26 mouse cellular contexts compared by ENCODE assay signal in the genomic region with DNA sequence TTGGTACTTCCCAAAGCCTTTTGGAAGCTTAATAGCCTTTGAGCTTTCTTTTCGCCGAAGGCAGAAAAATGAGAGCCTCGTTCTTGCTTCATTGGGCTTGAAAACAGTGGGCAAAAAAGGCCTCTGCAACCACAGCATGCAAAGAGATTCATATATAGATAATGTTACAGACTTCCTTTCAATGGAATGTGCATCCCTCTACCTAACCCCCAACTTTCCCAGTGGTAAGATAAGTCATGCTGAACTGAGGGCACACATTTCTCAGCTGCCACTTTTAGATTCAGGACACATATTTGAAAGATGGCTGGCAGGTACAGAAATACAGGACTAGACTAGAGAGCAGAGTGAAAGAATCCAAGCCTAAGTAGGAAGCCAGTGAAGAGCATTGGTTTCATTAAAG.
"Had no signal": no experiment of that assay in that cellular context is flagged by ENCODE, and none has a peak within 500 bp of the region (broad histone marks: within the 10 kb centered on the region; RNA-seq: fewer than 3 reads in every experiment).

No protein-coding gene starts in this region.

- ATAC-seq: hindbrain, embryonic 16.5 days; inflammation-experienced regulatory T-cells, adult 6 months; intestine, embryonic 15.5 days; intestine, postnatal 0 days had no signal

- H3K4me3 ChIP-seq: gastrocnemius, adult 2 months; heart, embryonic 10.5 days; heart, embryonic 12.5 days; hindbrain, embryonic 10.5 days; hindbrain, embryonic 12.5 days; intestine, embryonic 15.5 days; layer of hippocampus, adult 2 months; left cerebral cortex, adult 2 months; limb, embryonic 10.5 days; limb, embryonic 12.5 days; liver, embryonic 13.5 days; liver, embryonic 15.5 days had no signal

- H3K27ac ChIP-seq: gastrocnemius, adult 2 months; heart, embryonic 10.5 days; hindbrain, embryonic 10.5 days; hindbrain, embryonic 12.5 days; hindbrain, embryonic 14.5 days; intestine, embryonic 15.5 days; layer of hippocampus, adult 2 months; left cerebral cortex, adult 2 months; limb, embryonic 10.5 days; limb, embryonic 12.5 days; liver, embryonic 13.5 days; liver, embryonic 15.5 days had no signal

- H3K9ac ChIP-seq: heart, embryonic 12.5 days; hindbrain, embryonic 12.5 days; hindbrain, embryonic 14.5 days; intestine, embryonic 15.5 days; limb, embryonic 12.5 days; liver, embryonic 13.5 days; liver, embryonic 15.5 days had no signal

- H3K4me2 ChIP-seq: heart, embryonic 12.5 days; hindbrain, embryonic 12.5 days; hindbrain, embryonic 14.5 days; intestine, embryonic 15.5 days; limb, embryonic 12.5 days; liver, embryonic 11.5 days; liver, embryonic 13.5 days; liver, embryonic 15.5 days had no signal

- DNase-seq: gastrocnemius, adult 2 months; gastrocnemius, postnatal 10 days; gastrocnemius, postnatal 25 days; heart, adult 18-20 months; heart, postnatal 10 days; heart, postnatal 4 days; kidney, adult 2 months; kidney, adult 9 months; kidney, postnatal 4 days; liver; liver, embryonic 13.5 days had no signal

- H3K4me1 ChIP-seq: heart, embryonic 10.5 days; heart, embryonic 12.5 days; hindbrain, embryonic 10.5 days; hindbrain, embryonic 12.5 days; intestine, embryonic 15.5 days; limb, embryonic 10.5 days; limb, embryonic 12.5 days; liver, embryonic 13.5 days; liver, embryonic 15.5 days had no signal

- H3K9me3 ChIP-seq: heart, embryonic 10.5 days; heart, embryonic 12.5 days; hindbrain, embryonic 10.5 days; hindbrain, embryonic 12.5 days; intestine, embryonic 15.5 days; limb, embryonic 10.5 days; limb, embryonic 12.5 days; liver, embryonic 13.5 days; liver, embryonic 15.5 days had no signal

- H3K36me3 ChIP-seq: heart, embryonic 10.5 days; heart, embryonic 12.5 days; hindbrain, embryonic 10.5 days; hindbrain, embryonic 12.5 days; intestine, embryonic 15.5 days; limb, embryonic 10.5 days; limb, embryonic 12.5 days; liver, embryonic 13.5 days; liver, embryonic 15.5 days had no signal

- H3K27me3 ChIP-seq: heart, embryonic 12.5 days; hindbrain, embryonic 12.5 days; intestine, embryonic 15.5 days; limb, embryonic 12.5 days; liver, embryonic 13.5 days; liver, embryonic 15.5 days had no signal
